Mouse (Mus musculus): ENCODE measurements around the gene BC029722. TPM values are rescaled to one million over a fixed set of nuclear protein-coding genes. Genes with fewer than 3 reads are reported as not detected.
"Not testable (repeated sequence)": the region's sequence is repeated elsewhere in the genome, so short reads cannot be mapped to it uniquely, and the experiment has no call there.

BC029722 gene
- 10 to 100 TPM; 22.3 to 23.2 TPM for total RNA-seq (2021)
- long read RNA-seq, experiment 1, transcript BC029722-201 (2 exons, 1,615 nt), result major isoform, 7 of 13 reads
- long read RNA-seq, experiment 1, partial matches to known transcripts, result 0 of 13 reads
- long read RNA-seq, experiment 1, other reads (novel, unspliced or antisense), result 6 of 13 reads
- long read RNA-seq, experiment 2, partial matches to known transcripts, result 0 of 23 reads
- long read RNA-seq, experiment 2, other reads (novel, unspliced or antisense), result 19 of 23 reads

GRCm38 (mm10) chr2:155819392-155819448 is at the start of gene BC029722:
Gene BC029722 (minus strand): TSS chr2:155819426.
- intact Hi-C loops (cut with DNase I), result loop anchor here (10.0 kb wide), 1 partner anchor 124 kb away; the partner anchor contains the start of gene Trpc4ap

GRCm38 (mm10) chr2:155868320-155868719 is 49.1 kb upstream of the BC029722 start:
- intact Hi-C loops (cut with DNase I), result no loop called here
- no peak for DNase-seq

More at GRCm38 (mm10) chr2:155819392-155819448, at the start of gene BC029722:
- no peak for DNase-seq

GRCm38 (mm10) chr2:155863301-155863867 is 44.2 kb upstream of the BC029722 start:
- intact Hi-C loops (cut with DNase I), result no loop called here
- DNase-seq, result no peak

- no peak for DNase-seq
- intact Hi-C loops (cut with DNase I), result no loop called here
Measured at GRCm38 (mm10) chr2:155862573-155863300, 43.5 kb upstream of the BC029722 start.

GRCm38 (mm10) chr2:155861581-155861980 is 42.4 kb upstream of the BC029722 start:
- no peak for DNase-seq
- intact Hi-C loops (cut with DNase I), result no loop called here

- intact Hi-C loops (cut with DNase I), result no loop called here
- no peak for DNase-seq
Measured at GRCm38 (mm10) chr2:155860102-155860501, 40.9 kb upstream of the BC029722 start.

- no peak for DNase-seq
Measured at GRCm38 (mm10) chr2:155852536-155852935, 33.3 kb upstream of the BC029722 start.

GRCm38 (mm10) chr2:155850120-155850519 is 30.9 kb upstream of the BC029722 start:
- DNase-seq, result no peak
- intact Hi-C loops (cut with DNase I), result no loop called here

More at GRCm38 (mm10) chr2:155852536-155852935, 33.3 kb upstream of the BC029722 start:
- intact Hi-C loops (cut with DNase I), result no loop called here

- intact Hi-C loops (cut with DNase I), result loop anchor here (10.0 kb wide), 1 partner anchor 275 kb away; the partner anchor contains the start of gene Gm28036
- DNase-seq, result no peak
Measured at GRCm38 (mm10) chr2:155849464-155849863, 30.2 kb upstream of the BC029722 start.

GRCm38 (mm10) chr2:155848291-155848690 is 29.1 kb upstream of the BC029722 start:
- intact Hi-C loops (cut with DNase I), result loop anchor here (1.0 to 10.0 kb wide), 2 partner anchors 98 to 277 kb away; partner anchors contain the start of gene Gm28036
- DNase-seq, result peak; percentile 51 to 67

- DNase-seq, result no peak
- intact Hi-C loops (cut with DNase I), result loop anchor here (10.0 kb wide), 1 partner anchor 278 kb away; the partner anchor contains the start of gene Gm28036
Measured at GRCm38 (mm10) chr2:155846930-155847329, 27.7 kb upstream of the BC029722 start.

GRCm38 (mm10) chr2:155838961-155839360 is 19.7 kb upstream of the BC029722 start:
- intact Hi-C loops (cut with DNase I), result no loop called here
- no peak for DNase-seq

- intact Hi-C loops (cut with DNase I), result no loop called here
- no peak for DNase-seq
Measured at GRCm38 (mm10) chr2:155837961-155838360, 18.7 kb upstream of the BC029722 start.

- no peak for DNase-seq
- intact Hi-C loops (cut with DNase I), result no loop called here
Measured at GRCm38 (mm10) chr2:155834732-155835131, 15.5 kb upstream of the BC029722 start, which contains the start of gene Fam83c. Gene Fam83c (minus strand): TSS chr2:155834854.

- intact Hi-C loops (cut with DNase I), result not testable (repeated sequence)
Measured at GRCm38 (mm10) chr2:155832087-155832486, 12.9 kb upstream of the BC029722 start.

GRCm38 (mm10) chr2:155831302-155831701 is 12.1 kb upstream of the BC029722 start:
- intact Hi-C loops (cut with DNase I), result no loop called here
- no peak for DNase-seq

More at GRCm38 (mm10) chr2:155832087-155832486, 12.9 kb upstream of the BC029722 start:
- not testable (repeated sequence) for DNase-seq

GRCm38 (mm10) chr2:155830841-155831240 is 11.6 kb upstream of the BC029722 start:
- intact Hi-C loops (cut with DNase I), result no loop called here
- no peak for DNase-seq

GRCm38 (mm10) chr2:155826630-155827424 is 7.6 kb upstream of the BC029722 start, which contains the start of gene Eif6:
Gene Eif6 (minus strand): TSS chr2:155826925.
- peak; percentile 70 to 79 for DNase-seq
- intact Hi-C loops (cut with DNase I), result no loop called here

- intact Hi-C loops (cut with DNase I), result no loop called here
- DNase-seq, result no peak
Measured at GRCm38 (mm10) chr2:155825904-155826629, 6.8 kb upstream of the BC029722 start.

GRCm38 (mm10) chr2:155823722-155824121 is 4.5 kb upstream of the BC029722 start:
- intact Hi-C loops (cut with DNase I), result no loop called here
- DNase-seq, result no peak

All from gastrocnemius, postnatal 36 days (tissue).